Mouse (Mus musculus) heart, postnatal 0 days (tissue): ENCODE measurements around the gene Fmnl2.

Experiments
- CTCF ChIP-seq: IDR thresholded peaks from 2 replicates; pipeline ENCODE4 v1.5.1; 2016; ENCODE audit warnings: antibody characterized with exemption, control low read depth, low read depth
- EP300 ChIP-seq: IDR thresholded peaks from 2 replicates; pipeline ENCODE4 v1.6.1; 2016; ENCODE audit warnings: antibody characterized with exemption, low read depth

DNA sequence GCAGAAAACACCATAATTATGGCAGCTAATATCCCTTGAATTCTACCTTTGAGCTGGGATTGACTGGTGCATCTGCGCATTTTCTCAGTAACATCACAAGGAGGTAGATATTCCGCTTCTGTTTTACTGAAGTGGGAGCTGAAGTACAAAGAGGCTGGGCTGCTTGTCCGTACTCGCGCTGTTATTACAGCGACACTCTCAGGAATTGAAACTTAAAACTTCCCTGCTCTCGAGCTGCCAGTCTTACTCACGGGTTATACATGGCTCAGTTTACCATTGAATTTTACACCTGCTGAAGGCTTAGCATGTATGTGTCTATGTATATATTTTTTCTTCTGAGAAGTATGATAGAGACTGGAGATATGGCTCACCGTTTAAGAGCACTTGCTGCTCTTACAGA lies 18.1 kb downstream of the Fmnl2 start:
- TF ChIP-seq CTCF (no peak), EP300 (no peak)
